Mouse (Mus musculus): ENCODE measurements at regions not wholly inside any gene's neighbourhood (a gene's known extent, or its start where the extent isn't known, plus 50 kb on each side); places are given as distances from the start of the nearest gene placed in this dataset.

GRCm38 (mm10) chr1:151045334-151045733, 52.1 kb upstream of the Hmcn1 start:
- no peak for DNase-seq (ENCODE audit: low spot score in 2 of 2)

- no peak for DNase-seq (ENCODE audit: low spot score in 2 of 2)
Observed at GRCm38 (mm10) chr1:151046626-151047025, 53.4 kb upstream of the Hmcn1 start.

- no peak for DNase-seq (ENCODE audit: low spot score in 2 of 2)
Observed at GRCm38 (mm10) chr1:151049726-151050506, 56.7 kb upstream of the Hmcn1 start.

- no peak for DNase-seq (ENCODE audit: low spot score in 2 of 2)
Observed at GRCm38 (mm10) chr1:151050507-151050816, 57.2 kb upstream of the Hmcn1 start.

- DNase-seq (ENCODE audit: low spot score in 2 of 2): no peak
Observed at GRCm38 (mm10) chr1:151053268-151053667, 60.0 kb upstream of the Hmcn1 start.

GRCm38 (mm10) chr1:151055396-151055795, 62.2 kb upstream of the Hmcn1 start:
- no peak for DNase-seq (ENCODE audit: low spot score in 2 of 2)

- DNase-seq (ENCODE audit: low spot score in 2 of 2): no peak
Observed at GRCm38 (mm10) chr1:151059546-151060136, 66.4 kb upstream of the Hmcn1 start.

GRCm38 (mm10) chr1:151065090-151065567, 71.9 kb upstream of the Hmcn1 start:
- no peak for DNase-seq (ENCODE audit: low spot score in 2 of 2)

GRCm38 (mm10) chr1:151066379-151067128, 73.3 kb upstream of the Hmcn1 start:
- DNase-seq (ENCODE audit: low spot score in 2 of 2): no peak

GRCm38 (mm10) chr1:151074508-151075314, 81.5 kb upstream of the Hmcn1 start:
- peak in 1 of 2 experiments; percentile 16 for DNase-seq (ENCODE audit: low spot score in 2 of 2)

- no peak for DNase-seq (ENCODE audit: low spot score in 2 of 2)
Observed at GRCm38 (mm10) chr1:151075541-151075940, 82.3 kb upstream of the Hmcn1 start.

- peak; percentile 61 to 73 for DNase-seq (ENCODE audit: low spot score in 2 of 2)
Observed at GRCm38 (mm10) chr1:151078909-151079522, 85.8 kb upstream of the Hmcn1 start.

- DNase-seq (ENCODE audit: low spot score in 2 of 2): no peak
Observed at GRCm38 (mm10) chr1:151079614-151080360, 86.6 kb upstream of the Hmcn1 start.

- DNase-seq (ENCODE audit: low spot score in 2 of 2): no peak
Observed at GRCm38 (mm10) chr1:151080510-151080980, 87.3 kb upstream of the Hmcn1 start.

GRCm38 (mm10) chr1:151082510-151083033, 89.3 kb upstream of the Hmcn1 start:
- DNase-seq (ENCODE audit: low spot score in 2 of 2): no peak

- DNase-seq (ENCODE audit: low spot score in 2 of 2): peak in 1 of 2 experiments; percentile 15
Observed at GRCm38 (mm10) chr1:151083806-151084205, 90.6 kb upstream of the Hmcn1 start.

- no peak for DNase-seq (ENCODE audit: low spot score in 2 of 2)
Observed at GRCm38 (mm10) chr1:151086111-151086859, 93.0 kb upstream of the Hmcn1 start.

GRCm38 (mm10) chr1:151087151-151087660, 94.0 kb upstream of the Hmcn1 start:
- no peak for DNase-seq (ENCODE audit: low spot score in 2 of 2)

GRCm38 (mm10) chr1:151087811-151088511, 94.4 kb upstream of the Gm47985 start:
- no peak for DNase-seq (ENCODE audit: low spot score in 2 of 2)
